Mouse (Mus musculus): Measurements from ENCODE around the gene Hacd3.
A peak's percentile ranks its signal among the peaks of the same experiment; 100 is the strongest.
"Not testable (repeated sequence)": the region's sequence is repeated elsewhere in the genome, so short reads cannot be mapped to it uniquely, and the experiment has no call there.

Gene Hacd3

DNA sequence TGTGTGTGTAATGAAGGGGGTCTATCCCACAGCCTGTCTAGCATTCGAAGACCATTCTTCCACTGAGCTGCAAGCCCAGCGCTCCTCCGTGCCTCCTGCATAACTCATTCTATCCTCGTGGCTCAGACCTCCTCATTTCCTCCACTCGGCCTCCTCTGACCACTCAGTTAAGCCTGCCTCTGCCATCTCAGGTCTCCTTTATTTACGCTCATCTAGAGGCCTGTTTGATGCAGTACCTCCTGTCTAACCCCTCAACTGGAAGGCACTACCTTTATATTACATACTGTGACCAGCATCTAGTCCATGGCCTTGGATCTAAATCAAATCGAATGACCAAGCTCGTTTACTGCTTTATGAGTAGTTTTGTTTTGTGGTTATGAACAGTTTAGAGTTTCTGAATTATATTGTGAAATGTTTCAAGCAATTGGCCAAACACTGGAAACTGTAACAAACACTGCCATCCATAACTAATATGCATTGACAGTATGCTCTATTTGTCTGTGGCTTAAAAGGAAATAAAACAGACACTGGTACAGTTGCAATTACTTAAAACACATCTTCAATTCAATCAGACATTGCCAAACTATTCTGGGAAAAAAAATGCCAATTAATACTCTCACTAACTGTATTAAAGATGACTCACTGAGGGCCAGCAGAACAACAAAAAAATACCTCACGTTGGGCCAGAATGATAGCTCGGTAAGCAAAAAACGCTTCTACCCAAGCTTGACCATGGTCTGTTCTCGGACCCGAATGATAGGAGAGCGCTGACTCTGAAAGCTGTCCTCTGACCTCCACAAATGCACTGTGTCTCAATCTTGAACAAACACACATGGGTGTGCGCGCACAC, 4.3 kb downstream of the Hacd3 start:
- no peak for DNase-seq (ENCODE audit: low spot score in 2 of 2)

- no peak for DNase-seq (ENCODE audit: low spot score in 2 of 2)
Observed at GRCm38 (mm10) chr9:65016241-65016977, 5.1 kb downstream of the Hacd3 start.

DNA sequence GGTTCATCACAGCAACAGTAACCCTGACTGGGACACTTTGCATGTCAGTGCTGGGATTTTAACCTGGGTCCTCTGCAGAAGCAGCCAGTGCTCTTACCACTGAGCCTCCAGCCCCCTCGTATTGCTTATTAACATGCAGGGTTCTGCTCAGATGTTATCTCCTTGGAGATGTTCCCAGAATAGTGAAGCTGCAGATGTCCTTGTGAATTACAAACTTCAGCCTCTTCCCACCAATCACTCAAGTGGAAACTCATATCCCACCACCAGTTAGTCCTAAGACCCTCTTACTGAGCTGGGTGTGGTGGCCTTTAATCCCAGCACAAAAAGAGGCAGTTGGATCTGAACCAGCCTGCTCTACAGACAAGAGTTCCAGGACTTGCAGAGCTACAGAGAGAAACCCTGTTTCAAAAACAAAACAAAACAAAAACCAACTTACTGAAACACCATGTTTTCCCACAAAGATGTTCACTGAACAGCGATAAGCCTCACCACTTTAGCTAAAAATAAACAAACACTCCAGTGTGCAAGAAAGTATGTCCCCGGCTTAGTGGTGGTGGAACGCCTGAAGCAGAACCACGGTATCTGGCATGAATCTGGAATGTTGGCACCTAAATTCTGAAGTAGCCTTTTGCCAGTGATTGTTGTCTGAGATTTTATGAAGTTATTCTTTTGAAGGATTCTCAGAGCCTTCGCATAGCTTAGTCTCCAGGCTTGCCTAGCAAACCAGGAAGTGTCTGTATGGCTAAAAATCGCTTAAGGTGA, 5.9 kb downstream of the Hacd3 start:
- DNase-seq (ENCODE audit: low spot score in 2 of 2), result no peak

DNA sequence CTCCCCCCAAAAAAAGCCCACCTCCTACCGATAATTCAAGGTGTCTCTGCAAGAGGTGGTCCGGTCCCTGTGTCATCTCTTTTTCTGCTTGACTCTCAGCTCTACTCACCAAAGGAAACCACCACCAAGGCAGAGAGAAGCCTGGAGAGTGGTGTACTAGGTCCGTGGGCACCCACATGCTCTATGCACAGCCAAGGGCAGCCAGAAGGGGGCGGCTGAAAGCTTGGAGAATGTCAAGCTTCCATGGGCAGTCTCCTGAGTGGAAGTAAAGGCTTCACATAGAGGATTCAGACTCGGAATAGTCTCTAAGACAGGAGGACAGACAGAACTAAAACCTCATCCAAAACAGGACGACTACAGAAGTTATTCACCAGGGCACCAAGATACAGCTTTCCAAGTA, 10.2 kb downstream of the Hacd3 start:
- no peak for DNase-seq (ENCODE audit: low spot score in 2 of 2)

DNA sequence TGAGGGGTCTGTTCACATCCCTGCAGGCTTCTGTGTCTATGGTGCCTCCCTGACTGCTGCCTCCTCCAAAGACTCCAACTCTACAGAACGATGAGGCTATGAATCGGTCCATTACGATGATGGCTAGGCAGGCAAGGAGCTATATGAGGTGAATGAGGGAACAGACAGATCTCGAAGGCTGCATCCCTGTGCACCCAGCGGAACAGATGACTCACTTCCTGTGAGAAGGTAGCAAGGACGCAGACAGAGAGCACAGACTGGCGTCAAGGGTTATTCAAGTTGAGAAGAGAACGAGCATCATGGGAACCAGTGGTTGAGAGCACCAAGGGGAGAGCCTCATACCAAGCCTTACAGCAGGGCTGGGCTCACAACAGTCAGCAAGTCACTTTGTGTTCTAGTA, 10.9 kb downstream of the Hacd3 start:
- DNase-seq (ENCODE audit: low spot score in 2 of 2), result no peak

- DNase-seq (ENCODE audit: low spot score in 2 of 2), result no peak
Observed at GRCm38 (mm10) chr9:65005737-65006136, 15.8 kb downstream of the Hacd3 start.

DNA sequence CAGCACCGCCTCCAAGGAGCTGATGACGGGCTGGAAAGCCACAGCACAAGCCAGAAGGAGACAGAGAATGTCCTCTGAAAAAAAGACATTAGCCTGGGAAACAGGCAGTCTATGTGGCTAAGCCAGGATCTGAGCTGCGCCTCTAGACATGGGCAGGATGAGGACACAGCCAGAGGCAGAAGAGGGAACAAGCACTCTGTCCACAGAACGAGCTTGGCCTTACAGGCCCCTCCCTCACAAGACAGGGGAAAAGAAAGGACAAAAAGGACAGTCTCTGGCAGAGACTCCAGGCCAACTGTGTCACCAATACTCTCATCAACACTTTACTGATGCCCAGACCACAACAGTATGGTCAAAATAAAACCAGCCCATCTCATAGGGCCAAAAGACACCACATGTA, 20.0 kb downstream of the Hacd3 start:
- no peak for DNase-seq (ENCODE audit: low spot score in 2 of 2)

- not testable (repeated sequence) for DNase-seq (ENCODE audit: low spot score in 2 of 2)
Observed at GRCm38 (mm10) chr9:64995464-64995863, 26.0 kb downstream of the Hacd3 start.

- DNase-seq (ENCODE audit: low spot score in 2 of 2), result no peak
Observed at GRCm38 (mm10) chr9:64990291-64990690, 31.2 kb downstream of the Hacd3 start.

GRCm38 (mm10) chr9:64988443-64988842, 33.0 kb downstream of the Hacd3 start:
- no peak for DNase-seq (ENCODE audit: low spot score in 2 of 2)

DNA sequence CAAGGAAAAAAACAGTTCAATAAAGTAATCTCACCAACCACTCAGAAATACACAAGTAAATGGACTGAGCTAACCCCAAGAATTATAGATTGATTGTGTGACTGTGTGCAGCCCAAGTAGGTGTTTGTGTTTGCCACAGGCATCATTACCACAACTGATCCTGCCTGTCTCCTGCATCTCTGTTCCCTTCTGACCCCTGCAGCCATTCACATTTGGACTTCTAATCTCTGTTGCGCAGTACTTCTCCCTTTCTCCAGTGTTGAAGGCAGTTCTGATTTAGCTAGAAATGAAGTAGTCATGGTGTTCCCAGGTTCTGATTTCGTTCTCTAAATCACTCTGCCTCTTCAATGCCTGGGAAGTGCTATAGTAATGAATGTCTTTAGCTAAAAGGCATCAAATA, 33.8 kb downstream of the Hacd3 start:
- DNase-seq (ENCODE audit: low spot score in 2 of 2), result no peak

DNA sequence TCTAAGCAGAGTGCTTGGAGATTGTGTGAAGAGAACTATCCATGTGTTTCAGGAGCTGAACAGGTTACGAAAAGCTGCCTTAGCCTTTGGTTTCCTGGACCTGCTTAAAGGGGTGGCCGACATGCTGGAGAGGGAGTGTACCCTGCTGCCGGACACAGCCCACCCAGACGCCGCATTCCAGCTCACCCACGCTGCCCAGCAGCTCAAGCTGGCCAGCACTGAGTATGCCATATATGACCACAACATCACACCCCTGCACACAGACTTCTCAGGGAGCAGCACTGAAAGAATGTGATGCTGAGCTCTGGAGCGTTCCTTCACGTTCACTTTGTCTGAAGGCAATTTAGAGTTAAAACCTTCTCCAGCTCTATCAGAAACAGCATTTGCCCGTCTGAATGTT, 35.7 kb downstream of the Hacd3 start:
- DNase-seq (ENCODE audit: low spot score in 2 of 2), result no peak

DNA sequence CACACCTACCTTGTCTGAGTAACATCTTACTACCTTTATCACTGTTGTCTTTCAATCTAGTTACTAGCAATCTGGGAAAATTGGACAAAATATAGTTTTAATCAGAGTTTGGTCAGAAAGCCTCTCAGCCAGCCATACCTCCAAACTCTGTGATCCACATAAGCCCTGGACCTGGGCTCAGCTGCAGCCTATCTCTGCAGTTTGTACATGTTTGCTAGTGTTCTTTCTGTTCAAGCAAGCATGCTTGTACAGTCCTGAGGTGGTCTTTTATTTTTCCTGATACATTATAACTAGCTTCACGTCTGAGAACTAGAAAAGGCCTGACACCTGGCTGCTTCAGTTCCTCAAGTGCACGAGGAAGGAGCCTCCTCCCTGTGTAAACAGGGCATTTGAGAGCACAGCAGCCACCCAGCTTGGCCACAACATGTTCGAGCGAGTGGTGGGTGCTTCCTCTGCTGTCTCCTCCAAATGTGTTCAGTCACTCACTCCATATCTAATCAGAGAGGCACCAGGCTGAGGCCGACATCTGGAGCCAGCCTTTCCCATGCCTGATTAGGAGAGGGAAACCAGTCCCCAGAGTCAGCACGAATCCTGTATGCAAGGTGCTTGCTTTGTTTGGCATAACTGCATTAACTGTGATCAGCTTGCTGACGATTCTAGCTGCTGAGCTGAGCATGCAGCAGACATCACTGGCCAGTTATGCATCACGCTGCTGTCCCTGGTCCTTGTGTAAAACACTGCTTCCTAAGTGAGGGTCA, 36.3 kb downstream of the Hacd3 start:
- DNase-seq (ENCODE audit: low spot score in 2 of 2), result no peak

GRCm38 (mm10) chr9:64981904-64982303, 39.6 kb downstream of the Hacd3 start:
- DNase-seq (ENCODE audit: low spot score in 2 of 2), result no peak

GRCm38 (mm10) chr9:64980548-64980947, 40.9 kb downstream of the Hacd3 start:
- DNase-seq (ENCODE audit: low spot score in 2 of 2), result no peak

- DNase-seq (ENCODE audit: low spot score in 2 of 2), result no peak
Observed at GRCm38 (mm10) chr9:64960978-64961320, 60.5 kb downstream of the Hacd3 start.

GRCm38 (mm10) chr9:64960117-64960977, 61.1 kb downstream of the Hacd3 start, which contains the start of gene Ints14:
TSS of gene Ints14 (plus strand) at chr9:64960905.
- peak; percentile 91 to 93 for DNase-seq (ENCODE audit: low spot score in 2 of 2)

- no peak for DNase-seq (ENCODE audit: low spot score in 2 of 2)
Observed at GRCm38 (mm10) chr9:64957276-64957675, 64.2 kb downstream of the Hacd3 start.

DNA sequence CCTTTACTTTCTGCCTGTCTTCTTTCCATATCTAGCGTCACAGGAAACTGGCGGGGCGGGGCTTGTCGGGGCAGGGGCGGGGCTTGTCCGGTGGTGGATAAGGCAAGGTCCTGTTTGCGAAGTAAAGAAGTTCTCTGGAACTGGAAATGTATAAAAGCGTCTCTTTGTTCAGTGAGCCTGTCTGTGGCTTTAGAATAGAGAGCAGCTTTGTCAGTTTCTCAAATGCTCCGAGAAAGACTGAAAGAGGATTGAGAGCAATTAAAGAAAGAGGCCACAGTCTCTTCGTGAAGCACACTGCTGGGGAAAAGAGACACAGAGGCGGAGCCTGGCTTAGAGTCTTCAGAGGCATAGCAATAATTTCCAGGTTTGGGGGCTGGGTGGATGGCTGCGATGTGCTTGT, 65.2 kb downstream of the Hacd3 start:
- DNase-seq (ENCODE audit: low spot score in 2 of 2), result no peak

GRCm38 (mm10) chr9:64953190-64953589, 68.3 kb downstream of the Hacd3 start:
- DNase-seq (ENCODE audit: low spot score in 2 of 2), result no peak

- no peak for DNase-seq (ENCODE audit: low spot score in 2 of 2)
Observed at GRCm38 (mm10) chr9:64952055-64952454, 69.4 kb downstream of the Hacd3 start.

Measured in frontal cortex, postnatal 14 days (tissue).